Mouse (Mus musculus) embryonic facial prominence, embryonic 12.5 days (tissue): ENCODE results near the gene Bbox1. TPM values are rescaled to one million over a fixed set of nuclear protein-coding genes. Genes with fewer than 3 reads are reported as not detected.

Experiments
- ATAC-seq: fragments of 200-750 bp; cut with Nextera tagmentation; 2 replicates; pipeline ENCODE4 v1.8.0; 2017; ENCODE audit not compliant: insufficient number of reproducible peaks, insufficient read depth, low FRiP score, low TSS enrichment
- H3K27ac ChIP-seq: fragments of 300-500 bp; sonication (generic); 2 replicates; pipeline ENCODE4 v1.5.1; 2016; ENCODE audit warnings: mild to moderate bottlenecking
- H3K27me3 ChIP-seq: fragments of 300-500 bp; sonication (generic); 2 replicates; pipeline ENCODE4 v1.6.1; 2016; ENCODE audit warnings: mild to moderate bottlenecking, moderate library complexity
- H3K36me3 ChIP-seq: fragments of 300-500 bp; sonication (generic); 2 replicates; pipeline ENCODE4 v1.6.1; 2016; ENCODE audit warnings: mild to moderate bottlenecking
- H3K4me1 ChIP-seq: fragments of 300-500 bp; sonication (generic); 2 replicates; pipeline ENCODE4 v1.6.1; 2016
- H3K4me2 ChIP-seq: fragments of 300-500 bp; sonication (generic); replicated peaks from 2 replicates; pipeline ENCODE4 v1.6.1; 2016; ENCODE audit warnings: mild to moderate bottlenecking, moderate library complexity
- H3K4me3 ChIP-seq: fragments of 300-500 bp; sonication (generic); 2 replicates; pipeline ENCODE4 v1.5.1; 2016; ENCODE audit warnings: mild to moderate bottlenecking
- H3K9ac ChIP-seq: fragments of 300-500 bp; sonication (generic); 2 replicates; pipeline ENCODE4 v1.6.1; 2016; ENCODE audit warnings: mild to moderate bottlenecking, moderate library complexity
- H3K9me3 ChIP-seq: fragments of 300-500 bp; sonication (generic); 2 replicates; pipeline ENCODE4 v1.6.1; 2016; ENCODE audit warnings: mild to moderate bottlenecking, moderate library complexity
- WGBS: fragments of 180-500 bp; shearing (Covaris S2); methylation state at CpG from one replicate; pipeline ENCODE4 v1.1.7; 2016; 5-methylcytosine and 5-hydroxymethylcytosine counted together
- polyA plus RNA-seq: library from polyadenylated mRNA; unstranded; fragments of >200 nt; fragmentation: Nextera tagmentation; extraction: Ambion mirVana; gene quantifications from 2 replicates; pipeline ENCODE4 v1.2.1, GENCODE M21; 2016

Bbox1 gene
- polyA plus RNA-seq, 1 experiment from 2014 or later: 0.32 TPM

GRCm38 (mm10) chr2:110314074-110314473, 286 bp downstream of the Bbox1 start:
- Histone ChIP-seq H3K4me2 (no peak overlapping the region), H3K27me3 (no peaks in the 10 kb centered on the region), H3K4me1 (no peaks in the 10 kb centered on the region), H3K9me3 (no peaks in the 10 kb centered on the region), H3K36me3 (no peaks in the 10 kb centered on the region), H3K27ac (no peak overlapping the region), H3K4me3 (no peak overlapping the region), H3K9ac (no peak overlapping the region)
- WGBS: 91% methylated on average over 5 of the region's 5 CpGs
- ATAC-seq: no peak

- H3K27me3 ChIP-seq: no peaks in the 10 kb centered on the region
- H3K27ac ChIP-seq: no peak overlapping the region; the same call in 1 of the 2 replicates
- no peak overlapping the region for H3K4me3 ChIP-seq
- no peaks in the 10 kb centered on the region for H3K4me1 ChIP-seq
- no peaks in the 10 kb centered on the region for H3K36me3 ChIP-seq
- H3K9me3 ChIP-seq: no peaks in the 10 kb centered on the region
- 0 out of 2 replicates have a peak, but pooled peaks have one; percentile 52 for ATAC-seq
- no peak overlapping the region for H3K4me2 ChIP-seq
- 38% methylated on average over 2 of the region's 2 CpGs for WGBS
- no peak overlapping the region for H3K9ac ChIP-seq
Measured at GRCm38 (mm10) chr2:110313305-110313824, 995 bp downstream of the Bbox1 start.

GRCm38 (mm10) chr2:110305358-110306283, 8.7 kb downstream of the Bbox1 start:
- Histone ChIP-seq H3K4me1 (peaks cover 13% of the 10 kb centered on the region), H3K4me3 (no peak overlapping the region), H3K4me2 (no peak overlapping the region), H3K27me3 (no peaks in the 10 kb centered on the region), H3K36me3 (no peaks in the 10 kb centered on the region), H3K27ac (no peak overlapping the region), H3K9me3 (no peaks in the 10 kb centered on the region), H3K9ac (no peak overlapping the region)
- ATAC-seq: no peak
- WGBS: 60% methylated on average over 12 of the region's 12 CpGs

- H3K9ac ChIP-seq: no peak overlapping the region
- no peaks in the 10 kb centered on the region for H3K27me3 ChIP-seq
- 47% methylated on average over 2 of the region's 2 CpGs for WGBS
- no peak overlapping the region for H3K27ac ChIP-seq
- no peak overlapping the region for H3K4me3 ChIP-seq
- H3K4me1 ChIP-seq: peaks cover 13% of the 10 kb centered on the region
- no peak overlapping the region for H3K4me2 ChIP-seq
- H3K9me3 ChIP-seq: no peaks in the 10 kb centered on the region
- no peak for ATAC-seq
- H3K36me3 ChIP-seq: no peaks in the 10 kb centered on the region
Measured at GRCm38 (mm10) chr2:110302261-110302660, 12.1 kb downstream of the Bbox1 start.

- no peak overlapping the region for H3K4me2 ChIP-seq
- WGBS: 39% methylated on average over 3 of the region's 3 CpGs
- 0 out of 2 replicates have a peak, but pooled peaks have one; percentile 47 for ATAC-seq
Measured at GRCm38 (mm10) chr2:110301314-110301713, 13.0 kb downstream of the Bbox1 start.

GRCm38 (mm10) chr2:110294927-110295326, 19.4 kb downstream of the Bbox1 start:
- H3K9me3 ChIP-seq: no peaks in the 10 kb centered on the region
- no peak overlapping the region for H3K9ac ChIP-seq
- H3K4me1 ChIP-seq: no peaks in the 10 kb centered on the region
- no peak overlapping the region for H3K4me2 ChIP-seq
- ATAC-seq: no peak
- H3K4me3 ChIP-seq: no peak overlapping the region
- no peaks in the 10 kb centered on the region for H3K27me3 ChIP-seq
- no peak overlapping the region for H3K27ac ChIP-seq
- no peaks in the 10 kb centered on the region for H3K36me3 ChIP-seq
- 70% methylated on average over 3 of the region's 3 CpGs for WGBS

More at GRCm38 (mm10) chr2:110301314-110301713, 13.0 kb downstream of the Bbox1 start:
- Histone ChIP-seq H3K9me3 (no peaks in the 10 kb centered on the region), H3K27ac (no peak overlapping the region), H3K4me1 (peaks cover 13% of the 10 kb centered on the region), H3K27me3 (no peaks in the 10 kb centered on the region), H3K9ac (no peak overlapping the region), H3K36me3 (no peaks in the 10 kb centered on the region), H3K4me3 (no peak overlapping the region)

- peak; percentile 60; the same call in 1 of the 2 replicates for ATAC-seq
- 41% methylated on average over 1 of the region's 1 CpGs for WGBS
- no peaks in the 10 kb centered on the region for H3K9me3 ChIP-seq
Measured at GRCm38 (mm10) chr2:110287959-110288358, 26.4 kb downstream of the Bbox1 start.

GRCm38 (mm10) chr2:110285829-110286504, 28.4 kb downstream of the Bbox1 start:
- 0 out of 2 replicates have a peak, but pooled peaks have one; percentile 15 for ATAC-seq
- Histone ChIP-seq H3K36me3 (no peaks in the 10 kb centered on the region), H3K9ac (no peak overlapping the region), H3K9me3 (no peaks in the 10 kb centered on the region), H3K4me3 (no peak overlapping the region), H3K4me2 (no peak overlapping the region), H3K27ac (no peak overlapping the region), H3K4me1 (no peaks in the 10 kb centered on the region), H3K27me3 (no peaks in the 10 kb centered on the region)
- WGBS: 67% methylated on average over 3 of the region's 3 CpGs

More at GRCm38 (mm10) chr2:110287959-110288358, 26.4 kb downstream of the Bbox1 start:
- H3K27ac ChIP-seq: no peak overlapping the region
- no peaks in the 10 kb centered on the region for H3K36me3 ChIP-seq
- H3K4me3 ChIP-seq: no peak overlapping the region
- H3K27me3 ChIP-seq: no peaks in the 10 kb centered on the region
- no peak overlapping the region for H3K9ac ChIP-seq
- H3K4me2 ChIP-seq: no peak overlapping the region
- H3K4me1 ChIP-seq: no peaks in the 10 kb centered on the region

- Histone ChIP-seq H3K4me1 (no peaks in the 10 kb centered on the region), H3K27ac (no peak overlapping the region), H3K4me2 (no peak overlapping the region), H3K36me3 (no peaks in the 10 kb centered on the region), H3K9me3 (no peaks in the 10 kb centered on the region), H3K4me3 (no peak overlapping the region), H3K9ac (no peak overlapping the region), H3K27me3 (no peaks in the 10 kb centered on the region)
- WGBS: 69% methylated on average over 2 of the region's 2 CpGs
- no peak for ATAC-seq
Measured at GRCm38 (mm10) chr2:110275424-110275823, 38.9 kb downstream of the Bbox1 start.

GRCm38 (mm10) chr2:110274160-110274559, 40.2 kb downstream of the Bbox1 start:
- 73% methylated on average over 2 of the region's 2 CpGs for WGBS
- Histone ChIP-seq H3K27me3 (no peaks in the 10 kb centered on the region), H3K36me3 (no peaks in the 10 kb centered on the region), H3K4me3 (no peak overlapping the region), H3K9ac (no peak overlapping the region), H3K27ac (no peak overlapping the region), H3K4me2 (no peak overlapping the region), H3K9me3 (no peaks in the 10 kb centered on the region), H3K4me1 (no peaks in the 10 kb centered on the region)
- ATAC-seq: no peak

- H3K4me1 ChIP-seq: no peaks in the 10 kb centered on the region
- H3K4me2 ChIP-seq: no peak overlapping the region
- no peak for ATAC-seq
- H3K9ac ChIP-seq: no peak overlapping the region
- H3K36me3 ChIP-seq: no peaks in the 10 kb centered on the region
- H3K9me3 ChIP-seq: no peaks in the 10 kb centered on the region
- 76% methylated on average over 3 of the region's 3 CpGs for WGBS
- no peak overlapping the region for H3K4me3 ChIP-seq
- H3K27ac ChIP-seq: no peak overlapping the region
- H3K27me3 ChIP-seq: no peaks in the 10 kb centered on the region
Measured at GRCm38 (mm10) chr2:110269281-110269680, 45.1 kb downstream of the Bbox1 start.
